Mouse (Mus musculus): ENCODE measurements around the gene Xpo6.

GRCm38 (mm10) chr7:126094738-126095137 is 105.6 kb downstream of the Xpo6 start:
- TF ChIP-seq EP300 (IDR thresholded peaks at IDR 0.05; ENCODE audit: low read depth) = no peak
- TF ChIP-seq CTCF (IDR thresholded peaks at IDR 0.05; ENCODE audit: low read depth) = no peak
